Mouse (Mus musculus): ENCODE measurements around the gene Ceacam13.
"Not testable (repeated sequence)": the region's sequence is repeated elsewhere in the genome, so short reads cannot be mapped to it uniquely, and the experiment has no call there.

Ceacam13 gene

GRCm38 (mm10) chr7:18009589-18009988 lies at the start of gene Ceacam13:
Gene Ceacam13, plus strand, starts transcription at chr7:18009889.
- no peak for DNase-seq (ENCODE audit: inconsistent age in 2 of 2, low spot score in 1 of 2)

DNA sequence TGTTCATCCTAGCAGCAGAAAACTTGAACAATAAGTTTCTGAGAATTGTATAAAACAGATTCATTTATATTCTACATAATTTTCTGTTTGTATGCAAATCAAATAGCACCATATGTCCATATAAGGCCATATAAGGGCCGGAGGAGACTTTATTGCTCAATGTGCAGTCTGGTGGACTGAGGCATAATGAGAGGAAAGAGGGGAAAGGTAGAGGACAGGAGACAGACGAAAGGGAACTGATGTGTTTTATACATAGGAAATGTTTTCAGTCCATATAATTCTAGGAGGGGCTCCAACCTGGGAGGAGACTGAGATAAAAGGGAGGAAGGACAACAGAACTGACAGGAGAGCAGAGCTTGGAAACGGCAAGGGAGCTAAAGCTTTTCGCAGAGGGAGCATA lies 37.9 kb upstream of the Ceacam13 start, which contains the start of gene Ceacam11:
Gene Ceacam11 (plus strand): TSS at position 301 of the 400 bp plus-strand sequence.
- no peak for DNase-seq (ENCODE audit: inconsistent age in 2 of 2, low spot score in 1 of 2)

- not testable (repeated sequence) for DNase-seq (ENCODE audit: inconsistent age in 2 of 2, low spot score in 1 of 2)
Measured at GRCm38 (mm10) chr7:18001131-18001530, 8.6 kb upstream of the Ceacam13 start.

DNA sequence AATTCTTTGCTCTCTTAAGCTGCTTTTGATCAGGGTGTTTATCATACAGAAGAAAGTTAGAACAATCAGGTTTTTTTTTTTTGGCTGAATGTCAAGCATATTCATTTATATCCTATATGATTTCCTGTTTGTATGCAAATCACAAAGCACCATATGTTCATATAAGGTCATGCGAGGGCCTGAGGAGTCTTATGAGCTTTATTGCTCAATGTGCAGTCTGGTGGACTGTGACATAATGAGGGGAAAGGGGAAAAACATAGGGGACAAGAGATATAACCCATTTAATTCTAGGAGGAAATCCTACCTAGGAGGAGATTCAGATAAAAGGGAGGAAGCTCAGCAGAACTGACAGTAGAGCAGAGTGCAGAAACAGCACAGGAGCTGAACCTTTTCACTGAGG lies 55.9 kb downstream of the Ceacam13 start, which contains the start of gene Ceacam12:
Gene Ceacam12 (plus strand): TSS at position 301 of the 400 bp plus-strand sequence.
- DNase-seq (ENCODE audit: inconsistent age in 2 of 2, low spot score in 1 of 2): no peak

Measured in adrenal gland, adult (tissue).